Mouse (Mus musculus) yolk sac, embryonic 10.5 days (tissue): ENCODE results near the gene Snu13.

Experiments used
- DNase-seq: peaks from one replicate; pipeline ENCODE4 v3.0.0-alpha.2; 2017; ENCODE audit warnings: low spot score

Snu13 gene

DNA sequence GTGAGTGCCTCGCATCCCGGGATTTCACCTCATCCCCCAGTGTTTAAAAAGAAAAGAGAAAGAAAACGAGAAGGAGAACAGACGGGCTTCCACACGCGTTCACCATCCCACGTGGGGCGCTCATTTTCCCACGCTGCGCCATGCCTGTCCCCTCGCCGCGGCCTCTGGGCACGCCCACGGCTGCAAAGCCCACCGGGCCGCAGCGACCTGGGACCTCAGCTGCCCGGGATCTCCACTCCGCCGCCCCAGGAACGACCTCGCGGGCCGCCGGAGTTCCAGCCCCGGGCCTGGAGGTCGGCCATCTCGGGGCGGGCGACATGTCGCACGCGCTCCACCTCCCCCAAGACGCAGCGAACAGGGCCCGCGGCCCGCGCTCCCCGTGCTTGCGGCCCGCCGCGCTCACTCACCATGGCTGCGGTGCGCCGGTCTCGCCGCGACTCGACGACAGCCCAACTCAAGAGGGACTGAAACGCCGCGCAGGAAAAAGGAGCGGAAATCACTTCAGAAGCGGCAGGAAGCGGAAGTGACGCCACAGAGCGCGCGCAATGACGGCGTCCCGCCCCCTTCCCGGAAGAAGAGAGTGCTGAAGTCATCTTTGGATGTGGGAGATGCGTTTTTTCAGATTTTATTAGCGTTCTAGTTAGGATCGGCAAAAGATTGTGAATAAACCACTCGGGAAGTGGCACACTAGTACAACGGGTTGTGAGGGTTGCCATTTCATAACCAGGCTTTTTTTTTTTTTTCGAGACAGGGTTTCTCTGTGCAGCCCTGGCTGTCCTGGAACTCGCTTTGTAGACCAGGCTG, at the start of gene Snu13:
Snu13 (minus strand) TSS at position 519 of the 804 bp plus-strand sequence.
- peak; percentile 86 for DNase-seq

DNA sequence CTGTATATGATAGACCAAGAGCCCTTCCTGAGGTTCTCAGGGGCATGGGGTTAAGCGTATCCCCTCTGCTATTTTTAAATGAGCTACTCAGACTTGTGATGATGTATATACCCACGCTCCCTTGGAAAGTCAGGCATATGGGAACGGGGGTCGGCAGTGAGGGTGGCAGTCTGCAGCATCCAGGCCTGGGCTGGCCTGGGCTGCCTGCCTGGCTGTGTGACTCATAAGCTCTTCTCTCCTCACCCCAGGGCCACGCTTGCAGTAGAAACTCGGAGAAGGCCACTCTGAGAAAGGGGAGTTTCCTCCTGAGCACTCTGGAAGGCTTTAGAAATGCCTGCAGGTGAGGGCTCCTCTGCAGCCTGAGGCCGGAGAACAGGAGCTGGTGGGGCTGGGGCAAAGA, 43.7 kb upstream of the Snu13 start:
- no peak for DNase-seq

GRCm38 (mm10) chr15:82087266-82087665, 39.9 kb upstream of the Snu13 start:
- DNase-seq = no peak

DNA sequence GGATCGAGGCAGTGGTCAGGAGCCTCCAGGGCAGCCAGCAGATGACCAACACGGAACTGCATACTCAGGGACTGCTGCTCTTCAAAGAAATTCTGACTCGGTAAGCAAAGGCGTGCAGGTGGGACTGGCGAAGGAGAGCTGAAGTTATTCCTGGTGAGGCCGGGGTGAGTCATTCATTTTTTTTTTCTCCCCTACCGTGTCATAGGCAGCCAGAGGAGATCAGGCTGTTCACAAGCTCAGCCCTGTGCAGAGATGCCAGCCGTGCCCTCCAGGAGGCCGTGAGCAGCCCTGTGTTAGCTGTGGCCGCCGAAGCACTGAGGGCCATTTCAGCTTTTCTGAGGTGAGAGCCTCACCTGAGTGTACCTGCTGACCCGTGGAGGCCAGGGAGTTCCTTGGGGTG, 38.7 kb upstream of the Snu13 start:
- no peak for DNase-seq

- no peak for DNase-seq
Observed at GRCm38 (mm10) chr15:82085606-82086005, 38.2 kb upstream of the Snu13 start.

- no peak for DNase-seq
Observed at GRCm38 (mm10) chr15:82081161-82081560, 33.8 kb upstream of the Snu13 start.

GRCm38 (mm10) chr15:82079883-82080282, 32.5 kb upstream of the Snu13 start:
- DNase-seq = peak; percentile 21

DNA sequence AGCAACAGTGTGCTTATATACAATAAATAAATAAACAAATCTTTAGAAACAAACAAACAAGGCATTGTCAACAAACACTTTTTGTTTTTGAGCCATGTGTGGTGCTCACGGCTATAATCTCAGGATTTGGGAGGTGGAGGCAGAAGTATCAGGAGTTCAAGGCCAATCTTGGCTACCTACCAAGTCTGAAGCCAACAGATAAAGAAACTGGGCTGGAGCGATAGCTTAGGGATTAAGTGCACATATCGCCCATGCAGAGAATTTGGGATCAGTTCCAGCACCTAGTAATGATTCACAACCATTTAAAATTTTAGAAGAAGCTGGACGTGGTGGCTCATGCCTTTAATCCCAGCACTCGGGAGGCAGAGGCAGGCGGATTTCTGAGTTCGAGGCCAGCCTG, 26.1 kb upstream of the Snu13 start:
- no peak for DNase-seq

- no peak for DNase-seq
Observed at GRCm38 (mm10) chr15:82071816-82072469, 24.5 kb upstream of the Snu13 start.

DNA sequence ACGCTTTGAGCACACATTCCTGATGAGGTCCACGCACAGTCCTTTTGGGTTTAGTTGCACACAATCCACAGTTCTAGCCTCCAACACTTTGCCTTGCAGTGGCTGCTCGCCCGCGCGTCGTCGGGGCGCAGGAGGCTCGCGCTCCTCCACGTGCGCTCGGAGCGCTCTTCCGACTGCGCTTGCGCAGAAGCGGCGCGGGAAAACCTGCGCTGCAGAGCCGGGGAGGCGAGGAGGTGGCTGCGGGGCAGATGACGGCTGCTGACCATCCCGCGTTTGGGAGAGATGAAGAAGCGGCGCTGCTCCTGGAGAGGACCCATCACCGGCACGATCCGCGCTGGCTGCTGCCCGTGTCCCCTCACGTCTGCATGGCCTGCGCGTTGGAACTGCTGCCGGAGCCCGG, 22.5 kb upstream of the Snu13 start, which contains the start of gene Mei1:
Mei1 (plus strand) TSS at position 99 of the 400 bp plus-strand sequence.
- no peak for DNase-seq

DNA sequence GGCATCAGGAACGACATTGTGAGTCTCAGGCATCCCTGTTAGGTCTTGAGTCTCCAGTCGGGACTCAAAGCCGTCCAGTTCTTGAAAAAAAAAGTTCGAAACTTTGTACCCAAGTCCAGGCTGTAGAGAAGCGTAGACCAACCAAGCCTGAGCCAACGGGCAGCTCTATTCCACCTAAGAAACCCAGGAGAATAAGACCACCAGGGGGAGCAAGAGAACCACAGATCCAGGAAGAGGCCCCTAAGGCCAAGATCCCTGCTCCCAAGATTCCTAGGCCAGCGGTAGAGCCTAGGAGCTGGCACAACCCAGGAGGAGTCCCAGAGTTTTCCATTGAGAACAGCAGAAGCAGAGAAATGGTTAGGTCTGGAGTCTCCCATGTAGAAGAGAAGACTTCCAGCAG, 18.1 kb upstream of the Snu13 start:
- peak; percentile 68 for DNase-seq

DNA sequence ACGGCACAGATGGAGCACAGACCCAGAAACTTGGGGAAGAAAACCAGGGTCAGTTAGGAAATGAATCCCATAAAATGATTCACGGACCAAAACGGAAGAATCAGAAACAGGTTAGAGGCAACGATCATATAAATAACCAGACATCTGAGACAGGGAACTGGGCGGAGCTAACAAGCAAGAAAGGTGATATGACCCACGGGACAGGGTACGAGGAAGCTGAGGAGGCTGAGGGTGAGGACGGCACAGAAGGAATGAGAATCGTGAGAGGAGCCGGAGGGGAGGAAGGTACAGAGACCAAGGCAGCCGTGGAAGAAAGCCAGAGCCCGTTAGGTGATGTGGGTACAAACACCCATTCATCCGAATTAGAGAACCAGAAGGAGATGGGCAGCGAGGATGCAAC, 16.5 kb upstream of the Snu13 start:
- DNase-seq = no peak

DNA sequence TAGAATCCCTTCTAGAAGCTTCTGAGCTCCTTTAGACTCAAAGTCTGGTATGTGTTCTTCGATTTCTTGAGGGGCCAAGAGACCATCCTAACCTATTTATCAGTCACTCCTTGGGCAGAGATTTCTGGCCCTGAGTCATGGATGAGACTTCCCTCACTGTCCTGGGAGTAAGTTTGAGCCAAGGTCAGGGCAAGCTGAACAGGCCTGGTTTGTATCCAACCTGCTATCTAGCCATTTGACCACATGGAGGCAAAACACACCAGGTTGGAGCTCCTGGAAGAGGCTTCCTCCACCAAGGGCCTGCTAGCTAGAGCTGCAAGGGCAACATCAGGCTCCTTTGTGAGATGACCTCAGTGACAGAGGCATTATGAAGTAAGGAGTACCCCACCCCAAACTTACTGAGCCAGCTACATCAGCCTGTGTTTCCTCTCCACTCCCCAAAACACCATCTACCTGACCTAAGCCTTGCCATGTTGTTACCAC, 11.4 kb upstream of the Snu13 start, which contains the start of gene 4930407I10Rik:
4930407I10Rik (plus strand) TSS at position 433 of the 483 bp plus-strand sequence.
- DNase-seq = no peak

DNA sequence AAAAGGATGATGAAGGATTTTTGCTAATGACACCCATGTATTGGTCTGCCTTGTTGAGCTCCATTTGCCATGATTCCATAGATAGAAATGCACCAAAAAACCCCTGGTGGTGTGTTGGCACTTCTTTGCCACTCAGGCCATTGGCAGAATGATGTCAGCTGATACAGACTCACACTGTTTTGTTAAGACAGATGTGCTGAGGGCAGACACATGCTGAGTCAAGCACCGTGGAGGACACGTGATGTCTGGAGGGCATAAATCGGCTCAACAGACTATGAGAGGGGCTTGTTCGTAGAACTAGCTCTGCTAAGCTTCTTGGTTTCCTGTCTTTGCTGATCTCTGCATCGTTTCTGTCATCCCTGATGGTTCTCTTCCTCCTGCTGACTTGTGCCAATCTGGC, 5.1 kb upstream of the Snu13 start:
- DNase-seq = no peak

DNA sequence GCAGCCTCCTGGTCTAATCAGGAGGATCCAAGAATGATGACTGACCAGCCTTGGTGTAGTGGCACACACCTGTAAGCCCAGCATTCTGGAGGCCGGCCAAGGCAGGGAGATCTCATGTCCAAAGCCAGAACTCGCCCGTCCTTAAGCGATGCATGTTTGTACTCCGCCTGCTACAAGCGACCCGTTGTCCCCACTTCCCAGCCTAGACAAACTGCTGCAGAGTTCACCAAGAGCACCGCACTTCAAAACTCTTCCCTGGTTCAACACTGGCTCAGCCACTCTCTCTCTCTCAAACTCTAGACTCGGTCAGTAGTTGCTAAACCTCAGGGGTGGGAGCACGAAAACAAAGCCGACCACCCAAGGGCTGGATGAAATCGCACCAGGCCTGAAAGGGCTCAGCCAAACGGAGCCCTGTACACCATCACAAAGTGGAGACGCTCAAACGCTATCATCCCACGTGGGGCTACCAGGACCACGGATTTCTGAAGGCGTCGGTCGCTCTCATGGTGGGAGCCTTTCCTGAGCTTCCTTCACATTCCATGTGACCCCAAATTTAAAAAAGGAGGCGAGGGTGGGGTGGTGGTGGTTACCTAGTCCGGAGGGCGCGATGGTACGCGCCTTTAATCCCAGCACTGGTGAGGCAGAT, 1.0 kb downstream of the Snu13 start:
- peak; percentile 11 for DNase-seq

DNA sequence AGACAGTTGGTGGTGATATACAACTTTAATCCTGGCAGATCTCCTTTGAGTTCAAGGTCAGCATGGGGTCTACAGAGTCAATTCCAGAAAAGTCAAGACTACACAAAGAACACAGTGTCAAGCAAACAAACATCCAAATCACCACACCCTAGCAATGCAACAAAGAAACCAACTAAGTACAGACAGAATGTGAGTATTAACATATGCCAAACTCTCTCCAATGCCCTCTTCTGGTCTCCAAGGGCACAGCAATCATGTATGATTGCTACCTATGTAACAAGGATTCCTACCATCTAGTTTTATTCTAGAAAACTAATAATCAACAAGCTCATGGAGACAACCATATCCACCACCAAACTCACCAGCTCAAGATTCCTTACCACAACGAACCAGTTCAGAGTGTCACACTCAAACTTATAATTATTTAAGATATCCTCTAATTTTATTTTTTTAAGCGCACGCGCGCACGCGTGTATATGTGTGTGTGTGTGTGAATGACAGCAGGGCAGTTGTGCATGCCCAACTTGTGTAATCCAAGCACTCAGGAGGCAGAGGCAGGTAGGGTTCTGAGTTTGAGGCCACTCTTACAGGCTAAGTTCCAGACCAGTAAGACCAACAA, 3.1 kb downstream of the Snu13 start:
- DNase-seq = no peak

GRCm38 (mm10) chr15:82040650-82041049, 6.7 kb downstream of the Snu13 start:
- DNase-seq = no peak

DNA sequence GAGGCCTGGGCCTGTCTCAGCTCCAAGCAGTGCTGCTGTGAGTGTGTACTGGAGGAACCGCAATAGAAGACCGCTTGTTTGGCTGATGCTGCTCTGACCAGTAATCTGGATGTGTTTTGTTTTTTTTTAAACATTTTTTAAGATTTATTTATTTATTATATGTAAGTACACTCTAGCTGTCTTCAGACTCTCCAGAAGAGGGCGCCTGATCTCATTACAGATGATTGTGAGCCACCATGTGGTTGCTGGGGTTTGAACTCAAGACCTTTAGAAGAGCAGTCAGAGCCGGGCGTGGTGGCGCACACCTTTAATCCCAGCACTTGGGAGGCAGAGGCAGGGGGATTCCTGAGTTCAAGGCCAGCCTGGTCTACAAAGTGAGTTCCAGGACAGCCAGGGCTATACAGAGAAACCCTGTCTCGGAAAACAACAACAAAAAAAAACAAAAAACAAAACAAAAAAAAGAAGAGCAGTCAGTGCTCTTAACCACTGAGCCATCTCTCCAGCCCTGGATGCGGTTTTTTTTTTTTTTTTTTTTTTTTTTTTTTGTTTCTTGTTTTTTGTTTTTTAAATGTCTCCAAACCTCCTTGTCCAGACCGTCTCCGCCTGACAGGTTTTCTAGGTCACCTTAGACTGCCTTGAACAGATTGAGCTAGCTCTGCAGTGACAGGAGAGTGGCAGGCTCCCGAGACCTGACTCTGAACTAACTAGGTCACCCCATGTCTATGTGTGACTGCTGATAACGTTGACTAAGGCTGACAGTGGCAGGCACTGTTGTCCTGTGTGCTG, 11.3 kb downstream of the Snu13 start:
- no peak for DNase-seq

- no peak for DNase-seq
Observed at GRCm38 (mm10) chr15:82033762-82034161, 13.6 kb downstream of the Snu13 start, which contains the start of gene Desi1. TSS of gene Desi1 (minus strand) at chr15:82033862.

DNA sequence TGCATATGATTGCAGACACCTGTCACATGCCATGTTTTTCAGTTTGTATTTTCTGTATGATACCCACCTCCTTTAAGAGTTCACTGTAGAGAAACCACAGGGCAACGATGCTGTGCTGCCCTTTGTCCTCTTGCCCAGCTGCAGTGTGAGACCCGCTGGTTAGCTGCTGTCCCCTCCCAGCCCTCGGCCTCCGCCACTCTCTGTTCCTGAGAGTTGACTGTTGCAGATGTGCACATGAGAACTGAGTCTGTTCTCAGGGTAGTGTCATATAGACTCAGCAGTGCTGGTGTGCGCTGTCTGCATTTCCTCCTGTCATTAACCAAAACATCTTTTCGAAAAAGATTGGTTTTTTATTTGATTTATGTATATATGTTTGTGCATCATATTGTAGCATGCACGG, 15.0 kb downstream of the Snu13 start:
- DNase-seq = no peak

DNA sequence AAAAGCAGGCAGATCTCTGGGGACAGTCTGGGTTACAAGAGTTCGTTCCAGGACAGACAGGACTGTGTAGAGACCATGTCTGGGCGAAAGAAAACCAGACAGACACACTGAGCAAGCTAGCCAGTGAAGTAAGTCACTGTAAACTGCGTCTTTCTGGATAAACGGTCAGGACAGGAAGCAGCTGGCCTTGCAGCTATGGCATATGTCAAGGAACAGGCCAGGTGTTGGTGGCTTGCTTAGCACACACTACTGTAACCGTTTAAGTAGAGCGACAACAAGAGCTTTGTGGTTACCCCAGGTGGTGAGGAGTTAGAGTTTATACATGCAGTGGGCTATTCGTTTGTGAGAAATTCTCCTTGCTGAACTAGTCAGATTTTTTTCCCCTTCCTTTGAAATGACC, 19.7 kb downstream of the Snu13 start:
- no peak for DNase-seq
